Mouse (Mus musculus) C2C12 (cell line): ENCODE data around the gene Fundc1. TPM values are rescaled to one million over a fixed set of nuclear protein-coding genes. Genes with fewer than 3 reads are reported as not detected.
A peak's percentile ranks its signal among the peaks of the same experiment; 100 is the strongest.

Experiments
- H3K27me3 ChIP-seq: one replicate; pipeline ENCODE4 v1.6.1; 2011; ENCODE audit not compliant: control insufficient read depth, insufficient read depth, insufficient read length
- H3K36me3 ChIP-seq: one replicate; pipeline ENCODE4 v1.6.1; 2011; ENCODE audit not compliant: control insufficient read depth, insufficient read depth
- H3K4me3 ChIP-seq: one replicate; pipeline ENCODE4 v1.5.1; 2011; ENCODE audit warnings: mild to moderate bottlenecking, control low read depth; ENCODE audit not compliant: poor library complexity, insufficient read depth, severe bottlenecking
- H3K79me2 ChIP-seq: one replicate; pipeline ENCODE4 v1.6.1; 2011; ENCODE audit not compliant: control insufficient read depth, insufficient read depth
- H3K79me3 ChIP-seq: one replicate; pipeline ENCODE4 v1.6.1; 2011; ENCODE audit warnings: low read depth, control low read depth
- H3ac ChIP-seq: one replicate; pipeline ENCODE3; 2011; ENCODE audit warnings: low read depth; ENCODE audit not compliant: control insufficient read depth, insufficient read length
- CEBPB ChIP-seq: IDR thresholded peaks from one replicate; pipeline ENCODE4 v1.6.1; 2011; ENCODE audit warnings: low read depth, mild to moderate bottlenecking, control low read depth, moderate library complexity
- CTCF ChIP-seq: IDR thresholded peaks from one replicate; pipeline ENCODE4 v1.5.1; 2011; ENCODE audit not compliant: control insufficient read depth, insufficient read depth, insufficient read length
- FOSL1 ChIP-seq: IDR thresholded peaks from one replicate; pipeline ENCODE4 v1.8.0; 2011; ENCODE audit warnings: mild to moderate bottlenecking, low read length; ENCODE audit not compliant: poor library complexity, insufficient read depth, severe bottlenecking
- MAX ChIP-seq: IDR thresholded peaks from one replicate; pipeline ENCODE4 v1.6.1; 2011; ENCODE audit warnings: mild to moderate bottlenecking, control low read depth
- MYOD1 ChIP-seq: IDR thresholded peaks from one replicate; pipeline ENCODE4 v1.6.1; 2011; ENCODE audit warnings: low read depth; ENCODE audit not compliant: control insufficient read depth, insufficient read length
- MYOG ChIP-seq: IDR thresholded peaks from one replicate; pipeline ENCODE4 v1.6.1; 2011; ENCODE audit not compliant: control insufficient read depth, insufficient read length; ENCODE audit errors: extremely low read depth
- USF1 ChIP-seq: IDR thresholded peaks from one replicate; pipeline ENCODE4 v1.6.1; 2011; ENCODE audit warnings: low read depth, mild to moderate bottlenecking, control low read depth, moderate library complexity
- polyA plus RNA-seq: library from polyadenylated mRNA; unstranded; fragments of >200 nt; fragmentation: generic; extraction: Trizol; gene quantifications from one replicate; pipeline ENCODE4 v1.2.1, GENCODE M21; 2012; ENCODE audit warnings: missing spikeins

Fundc1 gene
- polyA plus RNA-seq, 1 experiment = 8.4 TPM

GRCm38 (mm10) chrX:17590745-17591144 is 18.6 kb upstream of the Fundc1 start:
- no peak overlapping the region for H3K4me3 ChIP-seq
- no peak overlapping the region for H3ac ChIP-seq
- TF ChIP-seq FOSL1 (no peak), MAX (no peak), MYOD1 (no peak), MYOG (no peak), CEBPB (no peak), USF1 (no peak), CTCF (no peak)
- H3K79me3 ChIP-seq = no peaks in the 10 kb centered on the region
- no peaks in the 10 kb centered on the region for H3K27me3 ChIP-seq
- no peaks in the 10 kb centered on the region for H3K36me3 ChIP-seq
- no peaks in the 10 kb centered on the region for H3K79me2 ChIP-seq

DNA sequence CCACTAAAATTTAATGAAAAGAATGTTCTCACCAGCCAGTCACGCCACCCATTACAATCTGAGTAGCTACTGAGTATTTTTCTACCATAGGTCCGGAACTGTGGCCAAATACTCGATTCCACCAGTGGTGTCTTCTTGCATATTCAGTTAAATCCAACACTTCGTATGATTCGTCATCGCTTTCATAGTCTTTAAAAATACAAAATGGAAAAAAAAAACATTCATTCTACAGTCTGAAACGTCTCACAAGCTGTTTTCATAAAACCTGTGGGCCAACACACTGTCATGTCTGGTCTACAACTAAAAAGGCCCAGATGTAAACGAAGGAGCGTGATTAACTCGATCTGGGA is 879 bp downstream of the Fundc1 start:
- Histone ChIP-seq H3K36me3 (no peaks in the 10 kb centered on the region), H3K79me2 (no peaks in the 10 kb centered on the region), H3K4me3 (peak overlapping the region; percentile 36), H3K27me3 (no peaks in the 10 kb centered on the region), H3K79me3 (peaks cover 3% of the 10 kb centered on the region), H3ac (peak overlapping the region; percentile 63)
- TF ChIP-seq FOSL1 (no peak), CEBPB (no peak), MYOG (no peak), USF1 (no peak), CTCF (no peak), MAX (no peak), MYOD1 (no peak)

GRCm38 (mm10) chrX:17568670-17569069 is 3.5 kb downstream of the Fundc1 start:
- Histone ChIP-seq H3K79me2 (no peaks in the 10 kb centered on the region), H3K79me3 (peaks cover 3% of the 10 kb centered on the region), H3K36me3 (no peaks in the 10 kb centered on the region), H3K27me3 (no peaks in the 10 kb centered on the region), H3ac (no peak overlapping the region), H3K4me3 (no peak overlapping the region)
- TF ChIP-seq USF1 = no peak
- TF ChIP-seq CTCF = no peak
- TF ChIP-seq CEBPB = no peak
- TF ChIP-seq MYOD1 = no peak
- no peak for TF ChIP-seq MAX
- no peak for TF ChIP-seq MYOG
- no peak for TF ChIP-seq FOSL1

- Histone ChIP-seq H3K79me3 (peaks cover 3% of the 10 kb centered on the region), H3ac (no peak overlapping the region), H3K4me3 (no peak overlapping the region), H3K27me3 (no peaks in the 10 kb centered on the region), H3K36me3 (no peaks in the 10 kb centered on the region), H3K79me2 (no peaks in the 10 kb centered on the region)
- TF ChIP-seq MYOG (no peak), FOSL1 (no peak), USF1 (no peak), CTCF (no peak), MYOD1 (no peak), CEBPB (no peak), MAX (no peak)
These were observed 6.4 kb downstream of the Fundc1 start for GRCm38 (mm10) chrX:17565743-17566142.

- no peaks in the 10 kb centered on the region for H3K79me2 ChIP-seq
- no peaks in the 10 kb centered on the region for H3K36me3 ChIP-seq
- TF ChIP-seq MAX (no peak), USF1 (no peak), FOSL1 (no peak), MYOD1 (no peak)
- H3ac ChIP-seq = no peak overlapping the region
- H3K4me3 ChIP-seq = no peak overlapping the region
- no peaks in the 10 kb centered on the region for H3K79me3 ChIP-seq
- H3K27me3 ChIP-seq = no peaks in the 10 kb centered on the region
These were observed 7.4 kb downstream of the Fundc1 start for GRCm38 (mm10) chrX:17564732-17565131.

DNA sequence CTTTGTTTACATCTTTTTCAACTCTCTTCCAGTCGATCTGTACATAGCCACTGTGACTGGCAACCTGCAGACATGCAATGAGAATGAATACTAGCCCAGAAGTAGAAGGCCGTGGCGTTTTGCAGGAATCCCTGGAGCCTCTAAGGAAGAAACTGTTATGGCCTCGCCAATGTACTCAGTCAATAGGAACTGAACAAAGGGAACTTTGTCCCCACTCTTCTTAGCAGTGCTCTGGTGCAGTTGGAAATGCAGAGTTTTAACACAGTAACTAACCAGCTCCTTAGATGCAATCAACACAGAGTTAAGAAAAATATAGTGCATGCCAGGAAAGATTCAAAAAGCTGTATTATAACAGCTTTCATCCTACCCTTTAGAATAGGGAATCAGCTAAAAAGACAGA is 13.4 kb downstream of the Fundc1 start:
- Histone ChIP-seq H3K36me3 (no peaks in the 10 kb centered on the region), H3K79me3 (no peaks in the 10 kb centered on the region), H3K79me2 (no peaks in the 10 kb centered on the region), H3ac (no peak overlapping the region), H3K27me3 (no peaks in the 10 kb centered on the region), H3K4me3 (no peak overlapping the region)
- no peak for TF ChIP-seq MAX
